Mouse (Mus musculus): ENCODE measurements around the gene Prg2.

GRCm38 (mm10) chr2:84958588-84959264 is 21.5 kb upstream of the Prg2 start:
- TF ChIP-seq CTCF (conservative IDR thresholded peaks at IDR 0.05; ENCODE audit: insufficient read depth, insufficient read length, low read depth, low read length) (no peak), POLR2A (IDR thresholded peaks at IDR 0.05; ENCODE audit: low read depth, low read length) (no peak)
